Mouse (Mus musculus) MEL-GATA-1-ER (cell line): ENCODE measurements around the gene Lrch1.

Experiments used
- DNase-seq: peaks from one replicate; pipeline ENCODE4 v3.0.0-alpha.2; 2012; ENCODE audit warnings: low read depth; ENCODE audit errors: extremely low read depth

Lrch1 gene

GRCm38 (mm10) chr14:74946751-74947375 is 813 bp downstream of the Lrch1 start:
- peak; percentile 59 for DNase-seq

GRCm38 (mm10) chr14:74946321-74946750 is 1.3 kb downstream of the Lrch1 start:
- peak; percentile 63 for DNase-seq

DNA sequence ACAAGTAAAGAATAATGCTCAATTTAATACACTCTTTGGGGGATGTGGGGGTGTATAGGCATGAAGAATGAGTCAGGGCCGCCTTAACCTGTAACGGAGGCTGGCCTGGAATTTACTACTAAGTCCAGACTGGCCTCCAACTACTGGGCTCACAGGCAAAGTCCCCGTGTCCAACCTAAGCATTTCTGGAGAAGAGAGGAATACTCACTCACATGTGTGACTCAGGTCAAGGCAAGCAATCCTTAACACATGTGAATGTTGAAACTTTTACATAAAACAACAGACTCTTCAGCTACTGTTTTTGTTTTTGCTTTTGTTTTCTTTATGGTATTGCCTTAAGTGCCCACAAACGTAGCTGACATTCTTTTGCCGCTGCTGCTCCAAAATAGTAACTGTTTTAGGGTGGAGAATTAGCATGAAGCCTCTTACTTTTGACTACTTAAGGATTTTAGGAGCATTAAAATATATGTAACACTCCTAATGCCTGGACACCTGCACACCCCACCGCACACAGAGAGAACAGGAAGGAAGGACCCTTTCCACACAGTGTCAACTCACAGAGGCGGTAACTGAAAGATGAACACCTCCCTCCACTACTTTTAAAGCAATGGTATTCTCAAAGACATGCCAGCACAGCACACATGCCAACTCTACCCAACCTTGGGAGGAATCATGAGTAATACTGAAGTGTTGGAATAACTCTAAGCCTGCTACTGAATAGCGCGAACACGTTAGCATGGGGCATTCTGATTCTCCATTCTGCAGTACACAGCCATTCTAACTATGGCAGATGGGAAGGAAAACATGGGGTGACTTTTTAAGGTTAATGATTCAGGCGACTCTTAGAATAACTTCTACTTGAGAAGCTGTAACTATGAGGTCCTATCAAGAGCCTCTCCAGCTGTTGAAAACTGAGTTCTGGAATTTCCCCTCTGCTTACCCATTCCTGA is 2.1 kb downstream of the Lrch1 start:
- DNase-seq, result no peak

- DNase-seq, result no peak
Observed at GRCm38 (mm10) chr14:74944128-74944755, 3.4 kb downstream of the Lrch1 start.

DNA sequence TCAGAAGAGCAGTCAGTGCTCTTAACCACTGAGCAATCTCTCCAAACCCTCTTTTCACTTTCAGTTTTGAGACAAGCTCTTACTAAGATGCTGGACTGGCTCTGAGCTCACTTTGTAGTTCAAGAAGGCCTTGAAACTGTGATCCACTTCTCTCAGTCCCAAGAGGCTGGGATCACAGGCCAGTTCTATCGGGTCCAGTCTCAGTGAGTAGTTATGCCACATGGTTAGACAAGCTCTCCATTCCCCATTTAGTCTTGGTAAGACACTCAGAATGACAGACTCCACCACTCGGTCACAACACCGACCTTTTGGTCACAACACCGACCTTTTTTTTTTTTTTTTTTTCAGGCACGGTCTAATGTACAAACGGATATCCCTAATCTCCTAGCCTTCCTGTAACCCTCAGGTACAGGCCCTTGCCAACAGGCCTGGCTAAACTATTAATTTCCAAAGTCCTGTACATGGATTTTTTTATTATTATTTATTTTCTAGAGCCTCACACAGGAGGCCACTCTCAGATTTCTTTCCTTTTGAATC is 4.0 kb downstream of the Lrch1 start:
- no peak for DNase-seq

- DNase-seq, result no peak
Observed at GRCm38 (mm10) chr14:74943024-74943423, 4.7 kb downstream of the Lrch1 start.

- no peak for DNase-seq
Observed at GRCm38 (mm10) chr14:74941591-74941990, 6.1 kb downstream of the Lrch1 start.

DNA sequence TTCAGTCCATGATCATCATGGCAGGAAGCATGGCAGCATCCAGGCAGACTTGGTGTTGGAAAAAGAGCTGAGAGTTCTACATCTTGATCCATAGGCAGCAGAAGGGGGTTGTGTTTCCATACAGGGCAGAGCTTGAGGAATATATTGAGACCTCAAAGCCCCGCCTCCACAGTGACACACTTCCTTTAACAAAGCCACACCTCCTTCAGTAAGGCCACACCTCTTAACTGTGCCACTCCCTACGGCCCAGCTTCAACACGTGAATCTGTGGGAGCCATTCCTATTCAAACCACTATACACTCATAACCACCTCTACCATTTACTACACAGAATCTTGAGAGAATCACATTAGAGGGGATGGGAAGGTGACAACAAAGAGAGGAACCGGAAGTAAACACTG is 6.9 kb downstream of the Lrch1 start:
- DNase-seq, result no peak

- no peak for DNase-seq
Observed at GRCm38 (mm10) chr14:74939355-74939754, 8.3 kb downstream of the Lrch1 start.

DNA sequence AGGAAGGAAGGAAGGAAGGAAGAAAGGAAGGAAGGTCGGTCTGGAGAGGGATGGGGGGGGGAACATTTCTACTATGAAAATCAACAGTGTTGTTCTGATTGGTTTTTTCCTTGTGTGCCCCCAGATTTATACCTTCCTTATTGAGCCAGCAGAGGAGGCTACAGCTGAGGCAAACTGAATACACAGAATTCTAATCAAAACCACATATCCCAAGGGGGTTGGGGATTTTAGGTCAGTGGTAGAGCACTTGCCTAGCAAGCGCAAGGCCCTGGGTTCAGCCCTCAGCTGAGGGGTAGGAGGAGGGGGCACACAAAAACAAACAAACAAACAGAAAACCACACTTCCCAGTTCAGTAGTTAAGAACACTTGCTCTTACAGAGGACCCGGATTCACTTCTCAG is 8.8 kb downstream of the Lrch1 start:
- DNase-seq, result no peak

DNA sequence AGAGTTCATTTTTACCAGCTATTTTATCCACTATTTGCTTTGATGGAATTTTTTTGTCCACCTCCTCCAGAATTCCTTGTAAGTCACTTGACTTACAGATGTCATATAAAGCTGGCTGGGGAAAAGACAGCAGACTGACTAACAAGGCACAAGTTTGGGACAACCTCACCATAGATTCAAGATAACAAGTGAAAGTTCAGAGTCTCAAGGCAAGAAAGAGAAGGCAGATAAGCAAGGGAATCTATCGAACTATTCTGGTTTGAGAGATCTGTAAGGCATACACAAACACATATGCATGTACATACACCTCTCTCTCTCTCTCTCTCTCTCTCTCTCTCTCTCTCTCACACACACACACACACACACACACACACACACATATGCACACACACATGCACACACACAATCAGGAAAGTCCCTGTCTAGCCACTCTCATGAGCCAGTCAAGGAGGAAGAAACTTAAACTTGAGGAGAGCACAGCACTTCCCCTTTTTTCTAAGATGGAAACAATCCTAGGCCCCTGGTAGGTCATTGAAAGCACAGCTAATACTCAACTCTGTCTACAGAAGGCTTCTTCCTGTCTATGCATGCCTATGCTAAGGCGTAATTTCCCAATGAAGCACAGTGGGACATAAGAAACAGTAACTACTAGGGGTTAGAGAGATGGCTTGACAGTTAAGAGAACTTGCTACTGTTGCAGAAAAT is 11.0 kb downstream of the Lrch1 start:
- DNase-seq, result peak; percentile 75

DNA sequence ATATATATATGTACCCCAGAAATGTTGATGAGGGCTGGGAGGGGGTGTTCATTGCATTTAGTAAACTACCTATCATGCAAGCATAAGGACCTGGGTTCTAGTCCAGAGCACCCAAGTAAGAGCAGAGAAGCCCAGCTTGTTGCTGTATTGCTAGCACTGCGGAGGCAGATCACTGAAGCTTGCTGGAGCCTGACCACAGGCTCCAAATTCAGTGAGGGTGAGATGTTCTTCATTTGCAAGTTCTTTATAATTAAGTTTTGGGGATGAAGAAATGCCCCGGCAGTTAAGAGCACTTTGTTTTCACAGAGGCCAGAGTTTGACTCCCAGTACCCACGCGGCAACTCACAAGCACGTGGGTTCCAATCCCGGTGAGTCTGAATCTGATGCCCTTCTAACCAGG is 12.6 kb downstream of the Lrch1 start:
- no peak for DNase-seq

DNA sequence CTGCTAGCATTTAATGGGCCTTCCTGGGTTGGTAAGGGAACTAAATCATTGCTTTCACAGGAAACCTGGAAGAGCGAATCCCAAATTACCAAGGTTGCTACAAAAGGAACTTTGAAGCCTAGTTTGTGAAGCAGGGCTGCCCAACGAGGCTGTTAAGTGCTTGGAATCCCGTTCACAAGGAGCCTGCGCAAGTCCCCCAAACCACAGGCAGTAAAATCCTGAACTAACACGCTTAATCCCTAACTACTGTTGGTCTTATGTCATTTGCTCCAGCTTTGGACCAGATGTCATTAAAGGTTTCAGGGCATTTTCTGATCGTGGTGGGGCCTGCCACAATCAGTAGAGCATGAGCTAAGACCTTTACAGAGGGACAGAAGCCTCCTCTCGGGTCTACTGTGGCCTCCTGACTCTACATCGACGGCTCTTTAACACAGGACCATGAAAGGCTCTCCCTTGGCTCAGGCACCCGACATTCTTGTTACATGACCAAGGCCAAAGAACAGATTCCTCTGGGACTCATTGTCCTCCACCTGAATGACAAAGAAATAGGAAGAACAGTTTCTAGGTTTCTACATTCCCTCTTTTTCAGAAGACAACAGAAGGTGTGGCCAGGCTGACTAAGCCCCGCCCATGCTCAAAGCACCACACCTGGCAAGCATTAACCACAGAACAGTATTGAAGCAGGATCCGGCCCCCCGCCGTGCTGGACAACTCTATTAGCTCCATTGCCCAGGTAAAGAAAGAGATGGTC is 13.5 kb downstream of the Lrch1 start:
- no peak for DNase-seq

- DNase-seq, result no peak
Observed at GRCm38 (mm10) chr14:74929739-74930138, 17.9 kb downstream of the Lrch1 start.

- no peak for DNase-seq
Observed at GRCm38 (mm10) chr14:74928809-74929432, 18.8 kb downstream of the Lrch1 start.

- DNase-seq, result no peak
Observed at GRCm38 (mm10) chr14:74926899-74927571, 20.6 kb downstream of the Lrch1 start.

GRCm38 (mm10) chr14:74925951-74926517 is 21.6 kb downstream of the Lrch1 start:
- no peak for DNase-seq

- no peak for DNase-seq
Observed at GRCm38 (mm10) chr14:74924521-74924920, 23.2 kb downstream of the Lrch1 start.

DNA sequence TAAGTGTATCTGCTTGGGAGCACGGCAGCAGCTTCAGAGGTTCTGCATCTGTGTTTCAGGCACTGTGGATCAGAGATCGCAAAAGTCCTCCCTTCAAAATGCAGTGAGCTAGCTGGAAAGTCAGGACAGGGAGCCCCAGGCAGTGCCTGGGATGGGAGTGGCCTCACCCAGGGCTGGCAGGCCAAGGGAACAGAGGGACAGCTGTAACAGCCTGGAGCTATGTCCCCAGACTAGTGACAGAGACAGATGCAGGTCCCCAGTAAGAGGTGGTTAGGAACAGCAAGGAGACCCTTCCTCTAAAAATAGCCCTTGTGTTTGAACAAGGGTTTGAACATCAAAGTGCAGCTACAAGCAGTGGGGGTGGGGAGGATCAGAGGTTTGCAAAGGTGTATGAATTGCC is 23.6 kb downstream of the Lrch1 start:
- no peak for DNase-seq
